Mouse (Mus musculus): ENCODE measurements around the gene Ahnak. TPM values are rescaled to one million over a fixed set of nuclear protein-coding genes. Genes with fewer than 3 reads are reported as not detected.

Gene Ahnak
- polyA plus RNA-seq, 1 experiment from 2014 or later: 25.6 TPM

GRCm38 (mm10) chr19:9097441-9097840 lies 108.4 kb downstream of the Ahnak start:
- Histone ChIP-seq H3K27me3 (no peaks in the 10 kb centered on the region), H3K9me3 (no peaks in the 10 kb centered on the region), H3K4me3 (no peak overlapping the region), H3K36me3 (no peaks in the 10 kb centered on the region), H3K4me2 (no peak overlapping the region), H3K4me1 (0 out of 2 replicates have a peak, but pooled peaks cover 3% of the 10 kb centered on the region), H3K9ac (no peak overlapping the region), H3K27ac (no peak overlapping the region)
- no peak for ATAC-seq (ENCODE audit: borderline replicate concordance, extremely low read depth, low FRiP score, low TSS enrichment)
- 67% methylated on average over 13 of the region's 13 CpGs for WGBS

GRCm38 (mm10) chr19:9099751-9100150 lies 110.7 kb downstream of the Ahnak start:
- Histone ChIP-seq H3K27me3 (no peaks in the 10 kb centered on the region), H3K4me2 (no peak overlapping the region), H3K9ac (no peak overlapping the region), H3K27ac (no peak overlapping the region), H3K36me3 (no peaks in the 10 kb centered on the region), H3K4me1 (0 out of 2 replicates have a peak, but pooled peaks cover 3% of the 10 kb centered on the region), H3K9me3 (no peaks in the 10 kb centered on the region), H3K4me3 (no peak overlapping the region)
- 70% methylated on average over 8 of the region's 8 CpGs for WGBS
- ATAC-seq (ENCODE audit: borderline replicate concordance, extremely low read depth, low FRiP score, low TSS enrichment): no peak

DNA sequence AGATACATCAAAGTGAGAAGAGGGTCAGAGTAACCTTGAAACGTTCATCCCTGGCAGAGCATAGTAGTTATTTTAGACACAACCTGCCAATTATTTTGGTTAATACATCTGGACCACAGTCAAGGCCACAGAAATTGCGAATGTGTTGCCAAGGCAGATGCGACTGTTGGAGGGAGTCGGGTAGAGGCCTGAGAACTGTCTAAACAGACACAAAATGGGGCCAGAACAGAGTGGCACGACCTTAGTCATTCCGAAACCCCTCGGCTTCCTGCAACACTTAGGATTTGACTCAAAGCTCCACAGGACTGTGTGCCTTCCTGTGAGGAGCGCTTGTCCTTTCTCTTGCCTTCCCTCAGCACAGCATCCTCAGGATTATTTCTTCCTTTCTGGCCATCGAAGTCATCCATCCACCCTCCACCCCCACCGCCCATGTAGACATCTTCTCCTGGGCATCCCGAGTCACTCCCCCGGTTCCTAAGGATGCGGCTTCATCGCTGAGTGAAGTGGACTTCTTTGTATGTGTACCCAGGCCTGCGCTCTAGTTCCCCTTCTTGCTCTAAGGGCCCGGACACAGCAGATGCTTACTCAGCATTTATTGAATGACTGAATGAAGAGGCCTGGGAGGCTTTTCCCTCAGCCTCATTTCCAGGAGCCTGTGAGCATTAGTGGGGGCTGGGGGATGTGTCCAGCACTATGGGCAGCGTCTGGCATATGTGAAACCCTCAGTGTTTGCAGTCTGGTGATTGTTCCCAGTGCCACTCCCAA lies 111.4 kb downstream of the Ahnak start:
- no peaks in the 10 kb centered on the region for H3K27me3 ChIP-seq
- 0 out of 2 replicates have a peak, but pooled peaks cover 3% of the 10 kb centered on the region for H3K4me1 ChIP-seq
- H3K9ac ChIP-seq: no peak overlapping the region
- no peaks in the 10 kb centered on the region for H3K36me3 ChIP-seq
- H3K4me2 ChIP-seq: no peak overlapping the region
- H3K9me3 ChIP-seq: no peaks in the 10 kb centered on the region
- H3K27ac ChIP-seq: no peak overlapping the region
- no peak for ATAC-seq (ENCODE audit: borderline replicate concordance, extremely low read depth, low FRiP score, low TSS enrichment)
- no peak overlapping the region for H3K4me3 ChIP-seq
- WGBS: 74% methylated on average over 17 of the region's 17 CpGs

DNA sequence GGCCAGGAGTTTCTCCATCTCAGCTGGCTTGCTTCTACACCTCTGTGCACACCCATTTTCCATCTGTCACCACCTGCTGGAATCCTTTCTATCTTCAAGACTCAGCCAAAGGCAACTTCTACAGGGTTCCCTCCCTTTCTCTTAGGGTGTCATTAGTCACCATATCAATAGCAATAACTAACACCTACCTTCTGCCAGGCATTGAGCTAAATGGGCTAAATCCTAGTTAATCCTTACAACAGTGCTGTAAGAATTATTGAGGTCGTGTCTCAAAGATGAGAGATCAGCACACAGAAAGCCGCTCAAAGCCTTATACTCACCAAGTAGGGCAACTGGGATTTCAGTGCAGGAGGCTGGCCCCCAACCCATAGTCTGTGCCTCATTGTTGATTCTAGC lies 112.0 kb downstream of the Ahnak start:
- Histone ChIP-seq H3K4me2 (no peak overlapping the region), H3K27me3 (no peaks in the 10 kb centered on the region), H3K9me3 (no peaks in the 10 kb centered on the region), H3K9ac (no peak overlapping the region), H3K36me3 (no peaks in the 10 kb centered on the region), H3K27ac (no peak overlapping the region), H3K4me1 (peaks cover 6% of the 10 kb centered on the region), H3K4me3 (no peak overlapping the region)
- no peak for ATAC-seq (ENCODE audit: borderline replicate concordance, extremely low read depth, low FRiP score, low TSS enrichment)
- WGBS: 69% methylated on average over 2 of the region's 2 CpGs

DNA sequence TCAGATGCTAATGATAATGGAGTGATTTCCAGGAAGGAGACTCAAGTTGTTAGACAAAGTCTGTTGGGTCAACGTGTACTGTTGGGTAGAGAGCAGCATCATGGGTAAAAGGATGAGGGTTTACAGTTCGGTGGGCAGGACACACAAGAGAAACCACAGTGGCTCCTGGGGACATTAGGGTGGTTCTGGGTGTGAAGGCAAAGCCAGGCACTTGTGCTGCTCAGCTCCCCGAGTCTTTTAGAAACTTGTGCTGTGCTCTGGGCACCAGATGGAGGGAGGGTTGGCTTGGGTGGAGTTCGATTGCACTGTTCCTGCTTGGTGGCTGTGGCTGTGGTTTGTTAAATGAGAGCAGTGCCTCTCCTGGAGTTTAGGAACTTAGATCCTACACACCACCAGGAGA lies 114.9 kb downstream of the Ahnak start:
- Histone ChIP-seq H3K4me3 (no peak overlapping the region), H3K9ac (no peak overlapping the region), H3K27me3 (no peaks in the 10 kb centered on the region), H3K27ac (no peak overlapping the region), H3K4me1 (peaks cover 22% of the 10 kb centered on the region), H3K36me3 (no peaks in the 10 kb centered on the region), H3K4me2 (no peak overlapping the region), H3K9me3 (no peaks in the 10 kb centered on the region)
- no peak for ATAC-seq (ENCODE audit: borderline replicate concordance, extremely low read depth, low FRiP score, low TSS enrichment)
- 66% methylated on average over 4 of the region's 4 CpGs for WGBS

GRCm38 (mm10) chr19:9105101-9105685 lies 116.1 kb downstream of the Ahnak start:
- Histone ChIP-seq H3K4me1 (peaks cover 18% of the 10 kb centered on the region), H3K36me3 (no peaks in the 10 kb centered on the region), H3K4me3 (no peak overlapping the region), H3K27me3 (no peaks in the 10 kb centered on the region), H3K27ac (no peak overlapping the region), H3K9me3 (no peaks in the 10 kb centered on the region), H3K4me2 (no peak overlapping the region), H3K9ac (no peak overlapping the region)
- 61% methylated on average over 3 of the region's 3 CpGs for WGBS
- ATAC-seq (ENCODE audit: borderline replicate concordance, extremely low read depth, low FRiP score, low TSS enrichment): no peak

GRCm38 (mm10) chr19:9106096-9106495 lies 117.0 kb downstream of the Ahnak start:
- peak overlapping the region; percentile 74 for H3K27ac ChIP-seq
- H3K4me3 ChIP-seq: no peak overlapping the region
- no peak overlapping the region for H3K9ac ChIP-seq
- no peaks in the 10 kb centered on the region for H3K27me3 ChIP-seq
- 43% methylated on average over 5 of the region's 5 CpGs for WGBS
- H3K4me2 ChIP-seq: no peak overlapping the region
- no peaks in the 10 kb centered on the region for H3K9me3 ChIP-seq
- ATAC-seq (ENCODE audit: borderline replicate concordance, extremely low read depth, low FRiP score, low TSS enrichment): no peak
- H3K36me3 ChIP-seq: no peaks in the 10 kb centered on the region
- peaks cover 18% of the 10 kb centered on the region for H3K4me1 ChIP-seq

- WGBS: 10% methylated on average over 4 of the region's 4 CpGs
- H3K9me3 ChIP-seq: no peaks in the 10 kb centered on the region
- H3K9ac ChIP-seq: no peak overlapping the region
- peak; percentile 53 for ATAC-seq (ENCODE audit: borderline replicate concordance, extremely low read depth, low FRiP score, low TSS enrichment)
- no peak overlapping the region for H3K4me3 ChIP-seq
- H3K27me3 ChIP-seq: no peaks in the 10 kb centered on the region
- peaks cover 18% of the 10 kb centered on the region for H3K4me1 ChIP-seq
- no peaks in the 10 kb centered on the region for H3K36me3 ChIP-seq
- peak overlapping the region; percentile 74 for H3K27ac ChIP-seq
- H3K4me2 ChIP-seq: no peak overlapping the region
Measured at GRCm38 (mm10) chr19:9106751-9107378, 117.8 kb downstream of the Ahnak start.

DNA sequence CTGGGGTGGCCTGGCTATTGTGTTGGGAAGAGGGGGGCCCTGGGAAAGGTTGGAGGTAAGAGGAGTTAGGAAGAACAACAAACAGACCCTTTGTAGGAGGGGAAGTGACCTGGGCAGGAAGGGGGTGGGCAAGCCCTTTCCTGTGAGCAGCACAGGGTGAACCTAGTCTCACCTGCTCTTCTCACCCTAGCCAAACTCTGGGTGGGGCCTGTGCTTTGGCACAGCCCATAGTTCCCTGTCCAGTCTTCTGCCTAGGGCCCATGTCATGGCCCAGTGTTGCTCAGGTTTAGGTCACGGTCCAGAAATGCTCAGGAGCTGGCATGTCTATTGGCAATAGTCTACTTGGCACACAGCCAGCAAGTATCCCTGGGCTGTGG lies 118.3 kb downstream of the Ahnak start:
- Histone ChIP-seq H3K4me3 (no peak overlapping the region), H3K27me3 (no peaks in the 10 kb centered on the region), H3K4me1 (peaks cover 18% of the 10 kb centered on the region), H3K9ac (no peak overlapping the region), H3K4me2 (no peak overlapping the region), H3K36me3 (no peaks in the 10 kb centered on the region), H3K27ac (peak overlapping the region; percentile 74), H3K9me3 (no peaks in the 10 kb centered on the region)
- whole genome bisulfite sequencing: 38% methylated on average over 1 of the region's 1 CpGs
- ATAC-seq (ENCODE audit: borderline replicate concordance, extremely low read depth, low FRiP score, low TSS enrichment): peak; percentile 33; the same call in 1 of the 2 replicates

DNA sequence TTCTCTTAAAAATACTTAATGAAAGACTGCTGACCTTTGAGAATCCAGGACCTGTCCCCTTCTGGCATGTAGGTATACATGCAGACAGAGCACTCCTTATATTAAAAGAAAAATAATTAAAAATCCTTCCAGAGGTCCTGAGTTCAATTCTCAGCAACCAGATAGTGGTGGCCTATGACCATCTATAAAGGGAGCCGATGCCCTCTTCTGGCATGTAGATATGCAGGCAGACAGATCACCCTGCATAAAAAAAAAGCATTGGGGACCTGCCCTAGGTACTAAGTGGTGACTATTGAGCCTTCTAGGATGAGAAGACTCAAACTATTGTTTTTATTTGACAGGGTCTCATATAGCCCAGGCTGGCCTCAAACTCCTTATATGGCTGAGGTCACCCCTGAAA lies 119.5 kb downstream of the Ahnak start:
- Histone ChIP-seq H3K4me1 (peaks cover 18% of the 10 kb centered on the region), H3K9ac (no peak overlapping the region), H3K27ac (no peak overlapping the region), H3K4me3 (no peak overlapping the region), H3K36me3 (0 out of 2 replicates have a peak, but pooled peaks cover 8% of the 10 kb centered on the region), H3K27me3 (no peaks in the 10 kb centered on the region), H3K4me2 (no peak overlapping the region), H3K9me3 (no peaks in the 10 kb centered on the region)
- WGBS: 80% methylated on average over 1 of the region's 1 CpGs
- ATAC-seq (ENCODE audit: borderline replicate concordance, extremely low read depth, low FRiP score, low TSS enrichment): no peak

GRCm38 (mm10) chr19:9110182-9110869 lies 121.2 kb downstream of the Ahnak start:
- Histone ChIP-seq H3K9ac (no peak overlapping the region), H3K4me2 (no peak overlapping the region), H3K27ac (no peak overlapping the region), H3K4me3 (no peak overlapping the region), H3K36me3 (0 out of 2 replicates have a peak, but pooled peaks cover 16% of the 10 kb centered on the region), H3K4me1 (peaks cover 18% of the 10 kb centered on the region), H3K27me3 (no peaks in the 10 kb centered on the region), H3K9me3 (no peaks in the 10 kb centered on the region)
- ATAC-seq (ENCODE audit: borderline replicate concordance, extremely low read depth, low FRiP score, low TSS enrichment): peak; percentile 62; the same call in 1 of the 2 replicates
- WGBS: 39% methylated on average over 4 of the region's 4 CpGs

Measured in lung, embryonic 15.5 days (tissue).